Mouse (Mus musculus) kidney, embryonic 14.5 days (tissue): Measurements from ENCODE around the gene Actr2. TPM values are rescaled to one million over a fixed set of nuclear protein-coding genes. Genes with fewer than 3 reads are reported as not detected.
"Not testable (repeated sequence)": the region's sequence is repeated elsewhere in the genome, so short reads cannot be mapped to it uniquely, and the experiment has no call there.

ENCODE experiments used
- ATAC-seq: fragments of 200-750 bp; cut with Nextera tagmentation; 2 replicates; pipeline ENCODE4 v1.8.0; 2017; ENCODE audit warnings: moderate number of reproducible peaks, mild to moderate bottlenecking, moderate TSS enrichment, moderate library complexity; ENCODE audit not compliant: low FRiP score, low TSS enrichment
- H3K27ac ChIP-seq: fragments of 300-500 bp; sonication (generic); 2 replicates; pipeline ENCODE4 v1.5.1; 2014; ENCODE audit warnings: low read depth, mild to moderate bottlenecking, low read length, moderate library complexity, mixed read lengths
- H3K27me3 ChIP-seq: fragments of 300-500 bp; sonication (generic); 2 replicates; pipeline ENCODE4 v1.6.1; 2014; ENCODE audit warnings: mild to moderate bottlenecking, low read length; ENCODE audit not compliant: control insufficient read depth, insufficient read depth
- H3K36me3 ChIP-seq: fragments of 300-500 bp; sonication (generic); 2 replicates; pipeline ENCODE4 v1.6.1; 2014; ENCODE audit warnings: low read length, mixed read lengths; ENCODE audit not compliant: control insufficient read depth, insufficient read depth
- H3K4me1 ChIP-seq: fragments of 300-500 bp; sonication (generic); 2 replicates; pipeline ENCODE4 v1.6.1; 2014; ENCODE audit warnings: low read length, mixed read lengths; ENCODE audit not compliant: control insufficient read depth, insufficient read depth
- H3K4me2 ChIP-seq: fragments of 300-500 bp; sonication (generic); replicated peaks from 2 replicates; pipeline ENCODE4 v1.6.1; 2014; ENCODE audit warnings: low read depth, mild to moderate bottlenecking, low read length
- H3K4me3 ChIP-seq: fragments of 300-500 bp; sonication (generic); 2 replicates; pipeline ENCODE4 v1.5.1; 2014; ENCODE audit warnings: mild to moderate bottlenecking, low read length
- H3K9ac ChIP-seq: fragments of 300-500 bp; sonication (generic); 2 replicates; pipeline ENCODE4 v1.6.1; 2014; ENCODE audit warnings: low read depth, mild to moderate bottlenecking, low read length, moderate library complexity
- H3K9me3 ChIP-seq: fragments of 300-500 bp; sonication (generic); 2 replicates; pipeline ENCODE4 v1.6.1; 2016; ENCODE audit warnings: low read length; ENCODE audit not compliant: control insufficient read depth
- WGBS: fragments of 180-500 bp; shearing (Covaris S2); extraction: QIAGEN DNeasy Blood & Tissue Kit; methylation state at CpG from one replicate; pipeline ENCODE4 v1.1.7; 2014; 5-methylcytosine and 5-hydroxymethylcytosine counted together
- polyA plus RNA-seq: library from polyadenylated mRNA; unstranded; fragments of >200 nt; fragmentation: Nextera tagmentation; extraction: Ambion mirVana; gene quantifications from 2 replicates; pipeline ENCODE4 v1.2.1, GENCODE M21; 2014

Actr2 gene
- polyA plus RNA-seq, 1 experiment from 2014 or later, result 71.5 TPM

- H3K27me3 ChIP-seq, result no peaks in the 10 kb centered on the region
- no peak overlapping the region for H3K9ac ChIP-seq
- no peak for ATAC-seq
- H3K9me3 ChIP-seq, result no peaks in the 10 kb centered on the region
- H3K4me2 ChIP-seq, result no peak overlapping the region
- WGBS, result 92% methylated on average over 1 of the region's 1 CpGs
- peaks cover 36% of the 10 kb centered on the region for H3K36me3 ChIP-seq
- H3K4me3 ChIP-seq, result no peak overlapping the region
- no peak overlapping the region for H3K27ac ChIP-seq
- no peaks in the 10 kb centered on the region for H3K4me1 ChIP-seq
These were observed 46.6 kb downstream of the Actr2 start for GRCm38 (mm10) chr11:20066106-20066505.

DNA sequence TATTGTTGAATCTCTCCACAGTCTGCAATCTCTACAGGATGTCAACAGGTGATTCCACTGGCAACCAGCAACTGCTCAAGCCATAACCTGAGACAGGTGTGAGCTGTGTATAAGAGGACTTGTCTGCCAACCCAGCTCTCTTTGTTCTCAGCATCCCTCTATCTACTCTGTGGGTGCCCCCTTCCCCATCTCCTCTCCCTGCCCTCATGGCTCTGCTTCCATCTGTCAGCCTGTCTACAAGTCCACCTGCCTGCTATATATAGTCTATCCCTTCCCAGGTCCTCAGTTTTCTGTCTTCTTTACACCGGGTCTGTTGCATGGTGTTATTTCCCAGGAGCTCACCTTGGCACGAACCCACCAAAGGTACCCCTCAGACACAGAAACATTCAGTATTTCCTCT is 47.8 kb downstream of the Actr2 start:
- Histone ChIP-seq H3K36me3 (peaks cover 34% of the 10 kb centered on the region), H3K27ac (no peak overlapping the region), H3K4me1 (no peaks in the 10 kb centered on the region), H3K9ac (no peak overlapping the region), H3K4me2 (no peak overlapping the region), H3K4me3 (no peak overlapping the region), H3K9me3 (no peaks in the 10 kb centered on the region), H3K27me3 (no peaks in the 10 kb centered on the region)
- no peak for ATAC-seq
- WGBS, result 91% methylated on average over 2 of the region's 2 CpGs

- not testable (repeated sequence) for H3K27me3 ChIP-seq, ATAC-seq, H3K9ac ChIP-seq, H3K9me3 ChIP-seq, H3K4me1 ChIP-seq, H3K4me2 ChIP-seq, H3K4me3 ChIP-seq, H3K27ac ChIP-seq
- 31% methylated on average over 2 of the region's 2 CpGs for WGBS
- H3K36me3 ChIP-seq, result peaks cover 29% of the 10 kb centered on the region; the same call in 1 of the 2 replicates
These were observed 48.6 kb downstream of the Actr2 start for GRCm38 (mm10) chr11:20064086-20064485.

DNA sequence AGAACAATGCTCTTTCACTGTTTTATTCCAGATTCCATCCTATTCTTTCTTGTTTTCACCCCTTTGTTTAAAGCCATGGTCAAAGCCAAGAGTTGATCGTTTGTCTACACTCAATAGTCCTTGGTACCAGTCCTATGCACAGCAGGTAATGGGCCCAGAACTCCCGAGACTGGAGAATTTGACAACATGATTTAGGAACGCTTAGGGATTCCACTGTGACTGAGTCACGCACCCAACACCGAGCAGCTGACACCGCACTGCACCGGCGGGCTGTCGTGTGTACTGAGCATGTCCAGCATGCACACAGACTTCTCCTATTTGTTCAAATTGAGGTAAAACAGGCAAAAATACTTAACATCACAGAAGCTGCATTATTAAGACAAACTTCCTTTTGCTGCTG is 49.9 kb downstream of the Actr2 start:
- not testable (repeated sequence) for H3K27ac ChIP-seq, H3K9ac ChIP-seq, H3K4me2 ChIP-seq, H3K4me1 ChIP-seq, H3K4me3 ChIP-seq, ATAC-seq, H3K9me3 ChIP-seq, H3K27me3 ChIP-seq
- peaks cover 31% of the 10 kb centered on the region; the same call in 1 of the 2 replicates for H3K36me3 ChIP-seq
- 81% methylated on average over 9 of the region's 9 CpGs for WGBS

GRCm38 (mm10) chr11:20059736-20060135 is 53.0 kb downstream of the Actr2 start:
- Histone ChIP-seq H3K36me3 (peaks cover 20% of the 10 kb centered on the region; the same call in 1 of the 2 replicates), H3K4me1 (no peaks in the 10 kb centered on the region), H3K9ac (no peak overlapping the region), H3K27me3 (no peaks in the 10 kb centered on the region), H3K27ac (no peak overlapping the region), H3K4me3 (no peak overlapping the region), H3K4me2 (no peak overlapping the region), H3K9me3 (0 out of 2 replicates have a peak, but pooled peaks cover 2% of the 10 kb centered on the region)
- ATAC-seq, result no peak
- 89% methylated on average over 3 of the region's 3 CpGs for WGBS

DNA sequence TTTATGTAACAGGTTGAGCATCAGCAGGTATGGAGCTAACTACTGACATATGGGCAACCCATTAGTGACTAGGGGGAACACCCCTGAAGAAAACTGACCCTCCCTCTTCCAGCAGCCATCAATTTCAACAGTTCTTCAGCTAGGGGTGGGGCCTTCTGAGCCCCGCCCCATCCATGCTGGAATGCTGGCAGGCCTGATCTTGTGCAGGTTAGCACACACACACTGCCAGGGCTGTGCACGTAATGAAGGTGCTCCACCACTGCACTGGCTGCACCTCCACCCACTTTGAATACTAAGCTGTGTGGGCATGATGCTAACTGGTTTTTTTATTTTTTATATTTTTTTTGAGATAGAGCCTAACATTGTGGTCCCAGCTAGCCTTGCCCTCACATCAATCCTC is 55.3 kb downstream of the Actr2 start:
- no peaks in the 10 kb centered on the region for H3K27me3 ChIP-seq
- H3K9me3 ChIP-seq, result 0 out of 2 replicates have a peak, but pooled peaks cover 2% of the 10 kb centered on the region
- no peak overlapping the region for H3K27ac ChIP-seq
- no peak overlapping the region for H3K4me2 ChIP-seq
- H3K4me1 ChIP-seq, result no peaks in the 10 kb centered on the region
- no peak overlapping the region for H3K4me3 ChIP-seq
- 90% methylated on average over 2 of the region's 2 CpGs for WGBS
- peaks cover 16% of the 10 kb centered on the region; the same call in 1 of the 2 replicates for H3K36me3 ChIP-seq
- no peak for ATAC-seq
- no peak overlapping the region for H3K9ac ChIP-seq

- Histone ChIP-seq H3K4me3 (no peak overlapping the region), H3K27ac (no peak overlapping the region), H3K27me3 (no peaks in the 10 kb centered on the region), H3K4me1 (no peaks in the 10 kb centered on the region), H3K9me3 (0 out of 2 replicates have a peak, but pooled peaks cover 2% of the 10 kb centered on the region), H3K36me3 (peaks cover 16% of the 10 kb centered on the region; the same call in 1 of the 2 replicates), H3K4me2 (no peak overlapping the region), H3K9ac (no peak overlapping the region)
- ATAC-seq, result no peak
- WGBS, result 91% methylated on average over 1 of the region's 1 CpGs
These were observed 56.5 kb downstream of the Actr2 start for GRCm38 (mm10) chr11:20056168-20056567.

DNA sequence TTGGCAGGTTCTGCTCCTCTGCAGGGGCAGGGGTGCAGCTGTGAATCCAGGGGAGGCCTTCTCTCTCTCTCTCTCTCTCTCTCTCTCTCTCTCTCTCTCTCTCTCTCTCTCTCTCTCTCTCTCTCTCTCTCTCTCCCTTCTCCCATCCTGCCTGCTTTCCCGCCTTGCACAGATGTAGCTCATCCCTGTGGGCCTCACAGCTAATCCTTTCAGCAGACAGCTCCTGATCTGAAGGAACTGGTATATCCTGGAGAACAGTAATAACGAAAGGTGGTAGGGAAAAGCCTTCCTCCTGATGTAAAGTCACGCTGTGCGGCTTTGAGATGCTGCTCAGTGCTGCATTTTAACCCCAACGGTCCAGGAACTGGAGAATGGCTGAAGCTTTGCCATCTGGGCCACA is 58.1 kb downstream of the Actr2 start:
- Histone ChIP-seq H3K36me3 (peaks cover 11% of the 10 kb centered on the region; the same call in 1 of the 2 replicates), H3K9ac (no peak overlapping the region), H3K9me3 (0 out of 2 replicates have a peak, but pooled peaks cover 2% of the 10 kb centered on the region), H3K27ac (no peak overlapping the region), H3K27me3 (no peaks in the 10 kb centered on the region), H3K4me3 (no peak overlapping the region), H3K4me2 (no peak overlapping the region), H3K4me1 (no peaks in the 10 kb centered on the region)
- no peak for ATAC-seq
- WGBS, result 53% methylated on average over 5 of the region's 5 CpGs

GRCm38 (mm10) chr11:20053951-20054350 is 58.8 kb downstream of the Actr2 start:
- Histone ChIP-seq H3K4me2 (no peak overlapping the region), H3K4me1 (no peaks in the 10 kb centered on the region), H3K4me3 (no peak overlapping the region), H3K27me3 (no peaks in the 10 kb centered on the region), H3K27ac (no peak overlapping the region), H3K9me3 (0 out of 2 replicates have a peak, but pooled peaks cover 2% of the 10 kb centered on the region), H3K36me3 (peaks cover 9% of the 10 kb centered on the region; the same call in 1 of the 2 replicates), H3K9ac (no peak overlapping the region)
- ATAC-seq, result no peak
- 85% methylated on average over 3 of the region's 3 CpGs for WGBS
